Mouse (Mus musculus): ENCODE results near the gene Capn13. TPM values are rescaled to one million over a fixed set of nuclear protein-coding genes. Genes with fewer than 3 reads are reported as not detected.

The Capn13 gene
- total RNA-seq (2021): not detected
- long read RNA-seq, experiment 1: 0 reads
- long read RNA-seq, experiment 2: 0 reads

- no peak within 1 kb of the TSS for H3K4me3 ChIP-seq
- no peak for TF ChIP-seq CTCF (IDR thresholded peaks at IDR 0.05)
- intact Hi-C loops (cut with DNase I): no loop called here
- no peak for DNase-seq (ENCODE audit: extremely low spot score in 1 of 2, low spot score in 2 of 2)
- no peak within 1 kb of the TSS for H3K27ac ChIP-seq
Measured at GRCm38 (mm10) chr17:73400862-73401261, at the start of gene Capn13. TSS of gene Capn13 (minus strand) at chr17:73400866.

- no peak for TF ChIP-seq CTCF (IDR thresholded peaks at IDR 0.05)
- Histone ChIP-seq H3K4me3 (no peak overlapping the region), H3K27ac (no peak overlapping the region)
- intact Hi-C loops (cut with DNase I): no loop called here
- no peak for DNase-seq (ENCODE audit: extremely low spot score in 1 of 2, low spot score in 2 of 2)
Measured at GRCm38 (mm10) chr17:73449104-73449503, 48.4 kb upstream of the Capn13 start.

- intact Hi-C loops (cut with DNase I): no loop called here
- Histone ChIP-seq H3K27ac (no peak overlapping the region), H3K4me3 (no peak overlapping the region)
- DNase-seq (ENCODE audit: extremely low spot score in 1 of 2, low spot score in 2 of 2): no peak
- TF ChIP-seq CTCF (IDR thresholded peaks at IDR 0.05): no peak
Measured at GRCm38 (mm10) chr17:73440798-73441197, 40.1 kb upstream of the Capn13 start.

- intact Hi-C loops (cut with DNase I): no loop called here
- no peak for DNase-seq (ENCODE audit: extremely low spot score in 1 of 2, low spot score in 2 of 2)
- Histone ChIP-seq H3K4me3 (no peak overlapping the region), H3K27ac (no peak overlapping the region)
- TF ChIP-seq CTCF (IDR thresholded peaks at IDR 0.05): no peak
Measured at GRCm38 (mm10) chr17:73432564-73433006, 31.9 kb upstream of the Capn13 start.

- DNase-seq (ENCODE audit: extremely low spot score in 1 of 2, low spot score in 2 of 2): no peak
- no peak overlapping the region for H3K4me3 ChIP-seq
- TF ChIP-seq CTCF (IDR thresholded peaks at IDR 0.05): no peak
- intact Hi-C loops (cut with DNase I): no loop called here
- H3K27ac ChIP-seq: no peak overlapping the region
Measured at GRCm38 (mm10) chr17:73432058-73432457, 31.4 kb upstream of the Capn13 start.

GRCm38 (mm10) chr17:73417382-73417781 lies 16.7 kb upstream of the Capn13 start:
- peak in 1 of 2 experiments; percentile 36 for DNase-seq (ENCODE audit: extremely low spot score in 1 of 2, low spot score in 2 of 2)
- intact Hi-C loops (cut with DNase I): no loop called here

GRCm38 (mm10) chr17:73416181-73416795 lies 15.6 kb upstream of the Capn13 start:
- Histone ChIP-seq H3K4me3 (no peak overlapping the region), H3K27ac (no peak overlapping the region)
- intact Hi-C loops (cut with DNase I): no loop called here
- no peak for TF ChIP-seq CTCF (IDR thresholded peaks at IDR 0.05)
- DNase-seq (ENCODE audit: extremely low spot score in 1 of 2, low spot score in 2 of 2): no peak

More at GRCm38 (mm10) chr17:73417382-73417781, 16.7 kb upstream of the Capn13 start:
- no peak for TF ChIP-seq CTCF (IDR thresholded peaks at IDR 0.05)
- Histone ChIP-seq H3K4me3 (no peak overlapping the region), H3K27ac (no peak overlapping the region)

GRCm38 (mm10) chr17:73411817-73412216 lies 11.2 kb upstream of the Capn13 start:
- no peak overlapping the region for H3K4me3 ChIP-seq
- intact Hi-C loops (cut with DNase I): no loop called here
- TF ChIP-seq CTCF (IDR thresholded peaks at IDR 0.05): no peak
- no peak overlapping the region for H3K27ac ChIP-seq
- no peak for DNase-seq (ENCODE audit: extremely low spot score in 1 of 2, low spot score in 2 of 2)

- Histone ChIP-seq H3K27ac (no peak overlapping the region), H3K4me3 (no peak overlapping the region)
- no peak for TF ChIP-seq CTCF (IDR thresholded peaks at IDR 0.05)
- intact Hi-C loops (cut with DNase I): no loop called here
- no peak for DNase-seq (ENCODE audit: extremely low spot score in 1 of 2, low spot score in 2 of 2)
Measured at GRCm38 (mm10) chr17:73401272-73401671, 606 bp upstream of the Capn13 start.

- no peak for DNase-seq (ENCODE audit: extremely low spot score in 1 of 2, low spot score in 2 of 2)
- TF ChIP-seq CTCF (IDR thresholded peaks at IDR 0.05): no peak
- no peak overlapping the region for H3K4me3 ChIP-seq
- intact Hi-C loops (cut with DNase I): no loop called here
- no peak overlapping the region for H3K27ac ChIP-seq
Measured at GRCm38 (mm10) chr17:73399136-73399535, 1.5 kb downstream of the Capn13 start.

- Histone ChIP-seq H3K27ac (no peak overlapping the region), H3K4me3 (no peak overlapping the region)
- intact Hi-C loops (cut with DNase I): loop anchor here (5.0 kb wide), 1 partner anchor 319 kb away; the partner anchor contains the start of gene Galnt14
- no peak for TF ChIP-seq CTCF (IDR thresholded peaks at IDR 0.05)
- DNase-seq (ENCODE audit: extremely low spot score in 1 of 2, low spot score in 2 of 2): no peak
Measured at GRCm38 (mm10) chr17:73393361-73393760, 7.3 kb downstream of the Capn13 start.

- DNase-seq (ENCODE audit: extremely low spot score in 1 of 2, low spot score in 2 of 2): peak; percentile 29 to 45
- no peak overlapping the region for H3K27ac ChIP-seq
- TF ChIP-seq CTCF (IDR thresholded peaks at IDR 0.05): no peak
- intact Hi-C loops (cut with DNase I): loop anchor here (2.0 to 5.0 kb wide), 2 partner anchors 123 to 321 kb away; partner anchors contain the start of gene Galnt14
- no peak overlapping the region for H3K4me3 ChIP-seq
Measured at GRCm38 (mm10) chr17:73391771-73392170, 8.9 kb downstream of the Capn13 start.

Data from left cerebral cortex, adult 2 months (tissue).